Mouse (Mus musculus) kidney, embryonic 16.5 days (tissue): ENCODE data around the gene Samm50. TPM values are rescaled to one million over a fixed set of nuclear protein-coding genes. Genes with fewer than 3 reads are reported as not detected.

Experiments used
- ATAC-seq: fragments of 200-750 bp; cut with Nextera tagmentation; 2 replicates; pipeline ENCODE4 v1.8.0; 2017; ENCODE audit warnings: moderate TSS enrichment; ENCODE audit not compliant: low FRiP score, low TSS enrichment
- H3K27ac ChIP-seq: fragments of 300-500 bp; sonication (generic); 2 replicates; pipeline ENCODE4 v1.5.1; 2014; ENCODE audit warnings: low read length
- H3K27me3 ChIP-seq: fragments of 300-500 bp; sonication (generic); 2 replicates; pipeline ENCODE4 v1.6.1; 2014; ENCODE audit warnings: low read length, control low read depth, mixed read lengths; ENCODE audit not compliant: insufficient read depth
- H3K36me3 ChIP-seq: fragments of 300-500 bp; sonication (generic); 2 replicates; pipeline ENCODE4 v1.6.1; 2014; ENCODE audit warnings: low read length, control low read depth, mixed read lengths; ENCODE audit not compliant: insufficient read depth
- H3K4me1 ChIP-seq: fragments of 300-500 bp; sonication (generic); 2 replicates; pipeline ENCODE4 v1.6.1; 2014; ENCODE audit warnings: low read length, control low read depth, mixed read lengths; ENCODE audit not compliant: insufficient read depth
- H3K4me2 ChIP-seq: fragments of 300-500 bp; sonication (generic); replicated peaks from 2 replicates; pipeline ENCODE4 v1.6.1; 2014; ENCODE audit warnings: low read depth, low read length
- H3K4me3 ChIP-seq: fragments of 300-500 bp; sonication (generic); 2 replicates; pipeline ENCODE4 v1.5.1; 2014; ENCODE audit warnings: mild to moderate bottlenecking, low read length
- H3K9ac ChIP-seq: fragments of 300-500 bp; sonication (generic); replicated peaks from 2 replicates; pipeline ENCODE4 v1.6.1; 2014; ENCODE audit warnings: low read length
- H3K9me3 ChIP-seq: fragments of 300-500 bp; sonication (generic); 2 replicates; pipeline ENCODE4 v1.6.1; 2016; ENCODE audit warnings: low read length, control low read depth
- WGBS: fragments of 180-500 bp; shearing (Covaris S2); extraction: QIAGEN DNeasy Blood & Tissue Kit; methylation state at CpG from one replicate; pipeline ENCODE4 v1.1.7; 2014; 5-methylcytosine and 5-hydroxymethylcytosine counted together
- polyA plus RNA-seq: library from polyadenylated mRNA; unstranded; fragments of >200 nt; fragmentation: Nextera tagmentation; extraction: Ambion mirVana; gene quantifications from 2 replicates; pipeline ENCODE4 v1.2.1, GENCODE M21; 2015

Samm50 gene
- polyA plus RNA-seq, 1 experiment from 2014 or later = 143 TPM

GRCm38 (mm10) chr15:84209517-84210412 lies 17.7 kb downstream of the Samm50 start:
- peak overlapping the region; percentile 66 for H3K27ac ChIP-seq
- H3K4me1 ChIP-seq = peaks cover 18% of the 10 kb centered on the region
- no peak overlapping the region for H3K4me2 ChIP-seq
- no peaks in the 10 kb centered on the region for H3K9me3 ChIP-seq
- peaks cover 66% of the 10 kb centered on the region for H3K36me3 ChIP-seq
- H3K4me3 ChIP-seq = no peak overlapping the region
- H3K9ac ChIP-seq = no peak overlapping the region
- no peaks in the 10 kb centered on the region for H3K27me3 ChIP-seq
- WGBS = 78% methylated on average over 11 of the region's 11 CpGs
- ATAC-seq = no peak

DNA sequence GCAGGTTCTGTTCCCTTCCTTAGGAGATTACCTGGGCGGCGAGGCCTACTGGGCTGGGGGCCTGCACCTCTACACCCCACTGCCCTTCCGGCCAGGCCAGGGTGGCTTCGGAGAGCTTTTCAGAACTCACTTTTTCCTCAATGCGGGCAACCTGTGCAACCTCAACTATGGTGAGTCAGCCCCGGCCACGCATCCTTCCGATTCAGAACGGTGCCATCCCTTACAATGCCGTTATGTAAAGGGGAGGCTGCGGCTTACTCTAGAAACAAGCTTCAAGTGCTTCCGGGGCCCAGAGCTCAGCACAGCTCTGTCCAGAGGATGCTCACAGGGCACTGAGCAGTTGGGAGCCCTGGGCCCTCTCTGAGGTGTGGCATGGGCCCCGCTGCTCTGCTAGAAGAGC lies 18.4 kb downstream of the Samm50 start:
- H3K36me3 ChIP-seq = peaks cover 61% of the 10 kb centered on the region
- H3K4me2 ChIP-seq = no peak overlapping the region
- no peak overlapping the region for H3K9ac ChIP-seq
- 94% methylated on average over 13 of the region's 13 CpGs for WGBS
- H3K4me3 ChIP-seq = no peak overlapping the region
- H3K9me3 ChIP-seq = no peaks in the 10 kb centered on the region
- H3K27ac ChIP-seq = peak overlapping the region; percentile 66
- ATAC-seq = no peak
- no peaks in the 10 kb centered on the region for H3K27me3 ChIP-seq
- H3K4me1 ChIP-seq = peaks cover 24% of the 10 kb centered on the region

GRCm38 (mm10) chr15:84210941-84211340 lies 18.9 kb downstream of the Samm50 start:
- H3K27me3 ChIP-seq = no peaks in the 10 kb centered on the region
- H3K4me3 ChIP-seq = no peak overlapping the region
- H3K9me3 ChIP-seq = no peaks in the 10 kb centered on the region
- H3K4me1 ChIP-seq = peaks cover 29% of the 10 kb centered on the region
- peaks cover 56% of the 10 kb centered on the region for H3K36me3 ChIP-seq
- no peak for ATAC-seq
- H3K9ac ChIP-seq = no peak overlapping the region
- no peak overlapping the region for H3K4me2 ChIP-seq
- no peak overlapping the region for H3K27ac ChIP-seq
- WGBS = 90% methylated on average over 13 of the region's 13 CpGs

GRCm38 (mm10) chr15:84211564-84211963 lies 19.5 kb downstream of the Samm50 start:
- no peak overlapping the region for H3K4me2 ChIP-seq
- no peak for ATAC-seq
- H3K9ac ChIP-seq = no peak overlapping the region
- H3K9me3 ChIP-seq = no peaks in the 10 kb centered on the region
- peaks cover 35% of the 10 kb centered on the region for H3K4me1 ChIP-seq
- H3K36me3 ChIP-seq = peaks cover 50% of the 10 kb centered on the region
- no peak overlapping the region for H3K4me3 ChIP-seq
- no peaks in the 10 kb centered on the region for H3K27me3 ChIP-seq
- WGBS = 73% methylated on average over 4 of the region's 4 CpGs
- H3K27ac ChIP-seq = no peak overlapping the region

- 49% methylated on average over 6 of the region's 6 CpGs for WGBS
These were observed 20.2 kb downstream of the Samm50 start for GRCm38 (mm10) chr15:84212031-84212755.

GRCm38 (mm10) chr15:84212756-84213105 lies 20.7 kb downstream of the Samm50 start:
- peaks cover 39% of the 10 kb centered on the region for H3K36me3 ChIP-seq
- WGBS = 80% methylated on average over 2 of the region's 2 CpGs
- peaks cover 47% of the 10 kb centered on the region for H3K4me1 ChIP-seq
- ATAC-seq = no peak
- H3K9me3 ChIP-seq = no peaks in the 10 kb centered on the region
- H3K4me3 ChIP-seq = no peak overlapping the region
- H3K27me3 ChIP-seq = no peaks in the 10 kb centered on the region
- H3K4me2 ChIP-seq = no peak overlapping the region
- no peak overlapping the region for H3K27ac ChIP-seq
- H3K9ac ChIP-seq = no peak overlapping the region

More at GRCm38 (mm10) chr15:84212031-84212755, 20.2 kb downstream of the Samm50 start:
- Histone ChIP-seq H3K27ac (no peak overlapping the region), H3K27me3 (no peaks in the 10 kb centered on the region), H3K4me3 (no peak overlapping the region), H3K9me3 (no peaks in the 10 kb centered on the region), H3K4me2 (no peak overlapping the region), H3K36me3 (peaks cover 43% of the 10 kb centered on the region), H3K9ac (no peak overlapping the region), H3K4me1 (peaks cover 41% of the 10 kb centered on the region)
- peak; percentile 40 for ATAC-seq

DNA sequence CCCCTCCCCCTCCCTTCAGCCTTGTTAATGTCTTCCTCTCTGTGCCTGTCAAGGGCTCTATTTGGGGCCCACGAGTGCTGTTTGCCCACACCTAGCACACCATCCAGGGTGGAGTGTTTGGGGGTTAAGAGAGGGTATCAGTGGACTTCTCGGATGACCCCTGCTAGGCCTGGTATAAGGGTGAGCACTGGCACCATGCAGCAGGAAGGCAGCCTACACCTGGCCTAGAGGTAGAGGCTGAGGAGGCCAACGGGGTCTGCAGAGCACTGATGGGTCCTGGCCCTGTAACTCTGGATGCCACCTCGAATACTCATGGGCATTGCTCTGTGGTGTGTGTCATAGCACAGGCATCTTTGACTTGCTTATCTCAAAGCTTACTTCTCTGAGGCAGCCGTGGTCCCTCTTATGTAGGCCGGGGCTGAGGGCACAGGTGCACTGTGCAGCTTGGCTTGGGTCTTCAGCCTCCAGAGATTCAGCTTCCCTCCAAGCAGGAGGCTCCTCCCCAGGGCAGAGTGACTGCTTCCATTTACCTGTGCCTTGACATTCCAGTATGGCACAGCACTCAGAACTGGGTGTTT lies 21.2 kb downstream of the Samm50 start:
- no peak overlapping the region for H3K4me2 ChIP-seq
- H3K4me3 ChIP-seq = no peak overlapping the region
- WGBS = 86% methylated on average over 6 of the region's 6 CpGs
- H3K27me3 ChIP-seq = no peaks in the 10 kb centered on the region
- H3K9ac ChIP-seq = no peak overlapping the region
- no peaks in the 10 kb centered on the region for H3K9me3 ChIP-seq
- no peak for ATAC-seq
- H3K36me3 ChIP-seq = peaks cover 36% of the 10 kb centered on the region
- no peak overlapping the region for H3K27ac ChIP-seq
- peaks cover 47% of the 10 kb centered on the region for H3K4me1 ChIP-seq

DNA sequence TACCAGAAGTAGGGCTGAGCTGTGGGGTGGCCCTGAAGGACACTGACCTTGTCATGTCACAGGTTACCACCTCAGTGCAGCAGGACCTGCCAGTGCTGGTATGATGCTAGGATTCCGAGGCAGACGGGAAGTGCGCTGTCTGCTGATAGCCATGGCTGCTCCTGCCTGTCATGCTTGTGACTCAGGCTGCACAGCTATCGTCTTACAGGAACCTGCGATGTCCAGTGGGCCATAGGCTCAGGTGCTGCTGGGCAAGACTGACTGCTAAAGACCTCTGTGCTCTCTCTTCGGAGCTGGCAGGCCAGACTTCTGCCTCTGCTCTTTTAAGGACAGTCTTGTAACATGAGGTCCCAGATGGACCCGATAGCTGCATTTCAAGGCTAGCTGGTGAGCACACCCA lies 22.4 kb downstream of the Samm50 start:
- 46% methylated on average over 7 of the region's 7 CpGs for WGBS
- no peak for ATAC-seq
- no peak overlapping the region for H3K9ac ChIP-seq
- H3K4me3 ChIP-seq = no peak overlapping the region
- H3K4me1 ChIP-seq = peaks cover 56% of the 10 kb centered on the region
- peak overlapping the region; percentile 12; the same call in 1 of the 2 replicates for H3K27ac ChIP-seq
- peaks cover 28% of the 10 kb centered on the region for H3K36me3 ChIP-seq
- H3K4me2 ChIP-seq = no peak overlapping the region
- no peaks in the 10 kb centered on the region for H3K27me3 ChIP-seq
- H3K9me3 ChIP-seq = no peaks in the 10 kb centered on the region

- no peak overlapping the region; the same call in 1 of the 2 replicates for H3K27ac ChIP-seq
- 78% methylated on average over 2 of the region's 2 CpGs for WGBS
These were observed 23.2 kb downstream of the Samm50 start for GRCm38 (mm10) chr15:84215273-84215672.

More at GRCm38 (mm10) chr15:84215273-84215672, 23.2 kb downstream of the Samm50 start:
- no peaks in the 10 kb centered on the region for H3K27me3 ChIP-seq
- H3K4me1 ChIP-seq = peaks cover 56% of the 10 kb centered on the region
- peaks cover 20% of the 10 kb centered on the region for H3K36me3 ChIP-seq
- H3K9ac ChIP-seq = no peak overlapping the region
- H3K4me3 ChIP-seq = no peak overlapping the region
- ATAC-seq = no peak
- no peak overlapping the region for H3K4me2 ChIP-seq
- H3K9me3 ChIP-seq = no peaks in the 10 kb centered on the region
